ENCODE assay signal across 21 mouse cellular contexts in genomic region chr14:116869437-116869836, GRCm38 (mm10). TPM values are rescaled to one million over a fixed set of nuclear protein-coding genes. Genes with fewer than 3 reads are reported as not detected.
"Had no signal": no experiment of that assay in that cellular context is flagged by ENCODE, and none has a peak within 500 bp of the region (broad histone marks: within the 10 kb centered on the region; RNA-seq: fewer than 3 reads in every experiment).

No protein-coding gene starts in this region.

- H3K27ac ChIP-seq: layer of hippocampus, adult 2 months; left cerebral cortex, adult 2 months; liver, embryonic 13.5 days; macrophage; midbrain, embryonic 10.5 days; midbrain, embryonic 13.5 days; stomach, postnatal 0 days had no signal

- DNase-seq: kidney, adult 9 months; kidney, postnatal 10 days; layer of hippocampus, postnatal 36 days; liver, embryonic 13.5 days; lung, adult 2 months; lung, postnatal 14 days; right cerebral cortex, adult 18-20 months; right cerebral cortex, postnatal 14 days; right cerebral cortex, postnatal 4 days; thymus, adult 2 months; thymus, postnatal 14 days; thymus, postnatal 4 days had no signal

- H3K4me1 ChIP-seq: liver, embryonic 13.5 days; midbrain, embryonic 10.5 days had no signal

- H3K9ac ChIP-seq: liver, embryonic 13.5 days; midbrain, embryonic 13.5 days had no signal

- H3K36me3 ChIP-seq: liver, embryonic 13.5 days; midbrain, embryonic 10.5 days; midbrain, embryonic 13.5 days had no signal

- H3K27me3 ChIP-seq: liver, embryonic 13.5 days; midbrain, embryonic 13.5 days had no signal

- H3K9me3 ChIP-seq: liver, embryonic 13.5 days; midbrain, embryonic 10.5 days; midbrain, embryonic 13.5 days had no signal

- H3K4me2 ChIP-seq: liver, embryonic 13.5 days; midbrain, embryonic 13.5 days had no signal

- ATAC-seq: midbrain, embryonic 13.5 days; midbrain, embryonic 16.5 days had no signal

- H3K4me3 ChIP-seq: layer of hippocampus, adult 2 months; left cerebral cortex, adult 2 months; liver, embryonic 13.5 days; midbrain, embryonic 10.5 days; midbrain, embryonic 13.5 days; myocyte had no signal

RNA-seq across cellular contexts. Expression of gene Gpc6, which starts 55.7 kb away (rescaled TPM):
- total RNA-seq: monocyte, adult 5-6 weeks had no signal
- polyA plus RNA-seq: macrophage had no signal
